Mouse (Mus musculus): ENCODE measurements around the gene Prkcq.

- TF ChIP-seq POLR2A (IDR thresholded peaks at IDR 0.05; ENCODE audit: borderline replicate concordance, low read depth, low read length) (no peak), CTCF (IDR thresholded peaks at IDR 0.05; ENCODE audit: low read depth, low read length) (no peak)
Measured at GRCm38 (mm10) chr2:11216421-11216820, 44.5 kb downstream of the Prkcq start.
